Mouse (Mus musculus) urinary bladder, postnatal 14 days (tissue): Measurements from ENCODE around the gene Trappc2l.

Source experiments
- DNase-seq: peaks from one replicate; pipeline ENCODE4 v3.0.0; 2021; ENCODE audit warnings: low spot score

Gene Trappc2l

DNA sequence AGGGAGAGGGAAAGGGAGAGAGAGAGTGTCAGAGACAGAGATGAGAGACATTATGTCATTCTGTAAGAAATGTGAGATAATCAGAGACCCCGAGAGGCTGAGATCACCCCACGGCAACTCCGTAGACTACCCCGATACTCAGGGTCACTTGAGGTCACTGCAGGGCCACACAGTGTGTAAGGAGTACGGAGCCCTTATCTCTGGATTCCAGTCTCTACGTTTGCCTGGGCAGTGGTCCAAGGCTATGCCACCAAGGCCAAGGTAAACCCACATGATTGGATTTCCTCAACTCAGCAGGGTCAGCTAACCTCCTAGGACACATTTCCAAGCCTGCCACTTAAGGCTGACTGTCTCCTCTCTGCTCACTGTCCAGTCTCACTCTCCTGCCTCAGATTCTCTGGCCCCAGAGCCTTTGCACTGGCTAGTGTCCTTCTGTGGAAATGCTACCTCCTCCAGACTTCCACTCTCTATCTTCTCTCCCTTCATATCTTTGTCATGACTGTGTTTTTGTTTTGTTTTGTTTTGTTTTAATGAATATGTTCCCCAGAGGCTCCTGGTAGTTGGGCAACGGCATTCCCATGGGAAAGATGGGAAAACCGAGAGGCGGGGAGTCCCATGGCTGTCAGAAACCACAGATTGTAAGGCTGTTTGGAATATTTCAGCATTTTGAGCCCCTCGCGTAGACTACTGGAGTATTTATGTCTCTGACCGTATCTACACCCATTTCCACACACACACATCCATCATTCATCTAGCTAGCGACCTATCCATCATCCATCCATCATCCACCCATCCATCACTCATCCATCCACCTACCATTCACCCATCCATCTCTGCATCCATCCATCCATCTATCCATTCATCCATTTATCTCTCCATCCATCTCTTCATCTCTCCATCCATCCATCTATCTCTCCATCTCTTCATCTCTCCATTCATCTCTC is 44.9 kb downstream of the Trappc2l start:
- peak; percentile 39 for DNase-seq

DNA sequence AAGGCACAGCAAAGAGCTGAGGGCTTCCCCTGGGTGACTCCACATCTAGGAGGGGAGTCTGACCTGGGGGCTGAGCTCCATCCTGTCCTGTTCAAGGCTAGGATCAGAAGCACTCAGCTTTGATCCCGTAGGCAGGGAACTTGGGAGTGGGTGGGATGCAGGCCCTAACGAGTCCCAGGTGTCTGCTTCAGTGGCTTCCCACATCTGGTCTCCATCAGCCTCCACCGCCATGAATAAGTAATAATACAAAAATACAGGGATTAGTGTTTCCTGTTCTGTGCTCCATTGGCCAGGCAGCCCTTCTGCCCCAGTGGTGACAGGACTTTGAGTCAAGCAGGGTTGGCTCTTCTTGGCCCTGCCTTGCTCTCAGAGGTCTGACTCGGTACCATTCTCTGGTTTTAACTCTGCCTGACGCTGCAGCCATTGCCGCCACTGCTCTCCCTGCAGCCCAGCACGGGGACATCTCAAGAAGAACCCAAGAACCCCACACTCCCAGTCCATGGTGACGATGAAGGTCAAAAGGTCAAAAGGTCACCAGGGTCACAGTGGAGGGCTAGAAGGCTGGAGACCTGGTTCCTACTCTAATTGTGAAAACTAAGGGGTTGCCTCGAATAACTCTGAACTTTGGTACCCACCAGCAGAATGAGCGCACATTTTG is 46.8 kb downstream of the Trappc2l start:
- DNase-seq = no peak

DNA sequence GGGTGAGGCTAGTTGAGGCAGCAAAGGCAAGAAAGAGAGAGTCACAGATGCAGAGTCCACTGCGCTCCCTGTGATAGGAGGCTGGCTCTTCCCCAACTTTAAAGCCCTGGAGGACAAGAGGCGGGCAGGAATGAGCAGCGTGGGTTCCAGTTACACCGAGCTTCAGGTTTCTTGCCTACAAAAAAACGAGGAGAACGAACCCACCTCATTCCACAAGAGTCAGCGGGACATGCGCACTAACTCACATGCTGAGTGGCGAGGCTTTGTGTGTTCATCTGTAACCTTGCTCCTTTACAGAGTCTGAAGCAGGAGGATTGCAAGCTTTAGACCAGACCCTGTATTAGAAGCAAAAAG is 47.3 kb downstream of the Trappc2l start:
- DNase-seq = no peak

DNA sequence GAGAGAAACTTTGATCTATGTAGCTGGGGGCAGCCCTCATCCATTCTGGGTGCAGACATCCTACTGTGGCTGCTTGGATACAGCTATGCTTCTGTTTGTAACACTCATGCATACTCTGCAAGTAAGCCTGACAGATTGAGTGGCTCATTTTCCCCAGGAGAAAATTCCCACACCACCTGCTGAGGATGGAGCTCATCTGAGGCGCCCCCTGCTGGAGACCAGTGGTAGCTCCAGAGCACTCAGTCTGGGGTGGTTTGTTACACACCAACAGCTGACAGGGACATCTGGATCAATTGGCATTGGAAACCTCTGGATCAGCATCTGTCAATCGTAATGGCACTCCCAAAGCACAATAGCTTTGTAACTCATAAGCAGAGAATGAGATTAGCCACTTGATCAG is 48.6 kb downstream of the Trappc2l start:
- DNase-seq = no peak

DNA sequence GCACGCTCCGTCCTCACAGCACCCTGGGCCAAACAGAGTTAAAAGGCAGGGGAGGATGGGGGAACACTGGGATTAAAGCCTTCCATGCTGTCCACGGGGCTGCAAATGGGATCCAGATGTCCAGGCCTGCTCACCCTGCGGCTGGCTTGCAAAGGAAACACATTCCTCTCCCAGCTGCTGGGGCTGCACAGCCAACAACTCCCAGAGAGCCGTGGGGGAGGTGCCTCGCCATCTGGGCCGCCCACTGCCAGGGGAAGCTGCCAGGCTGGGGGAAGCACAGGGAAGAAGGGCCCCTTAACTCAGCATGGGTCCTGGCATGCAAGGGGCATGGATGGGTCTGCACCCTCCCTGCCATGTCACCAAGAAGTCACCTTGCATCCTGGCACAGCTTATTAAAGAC is 49.7 kb downstream of the Trappc2l start:
- DNase-seq = peak; percentile 73

DNA sequence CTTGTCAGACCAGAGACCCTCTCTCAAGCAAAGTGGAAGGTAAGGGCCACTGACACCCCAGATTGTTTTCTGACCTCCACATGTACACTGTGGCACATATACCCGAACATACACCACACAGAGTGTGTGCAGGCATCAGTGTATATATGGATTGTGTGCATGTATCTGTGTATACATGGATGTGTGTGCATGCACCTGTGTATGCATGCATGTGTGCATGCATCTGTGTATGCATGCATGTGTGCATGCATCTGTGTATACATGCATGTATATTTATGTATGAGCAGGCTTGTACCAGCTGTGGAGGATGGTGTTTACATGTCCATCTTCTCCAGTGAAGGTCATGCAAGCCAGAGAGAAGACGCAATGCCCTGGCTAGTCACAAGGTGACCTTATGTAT is 50.5 kb downstream of the Trappc2l start:
- no peak for DNase-seq

DNA sequence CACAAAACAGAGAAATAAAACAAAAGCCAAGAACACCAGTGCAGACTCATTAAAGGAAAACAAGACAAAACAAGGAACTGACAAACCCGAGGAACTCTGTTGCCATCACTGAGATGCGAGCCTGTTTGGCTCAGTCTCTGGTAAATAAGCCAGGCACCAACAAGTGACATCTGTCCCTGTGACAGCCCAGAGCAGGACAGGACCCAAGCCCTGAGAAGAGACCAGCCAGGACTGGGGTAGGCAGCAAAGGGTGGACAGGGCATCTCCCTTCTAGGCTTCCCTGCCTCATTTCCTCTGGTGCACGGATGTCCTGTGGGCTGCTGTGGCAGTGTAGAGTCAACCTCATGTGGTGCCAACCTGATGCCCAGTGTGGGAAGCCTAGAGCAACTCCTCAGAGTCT is 51.7 kb downstream of the Trappc2l start:
- DNase-seq = no peak

DNA sequence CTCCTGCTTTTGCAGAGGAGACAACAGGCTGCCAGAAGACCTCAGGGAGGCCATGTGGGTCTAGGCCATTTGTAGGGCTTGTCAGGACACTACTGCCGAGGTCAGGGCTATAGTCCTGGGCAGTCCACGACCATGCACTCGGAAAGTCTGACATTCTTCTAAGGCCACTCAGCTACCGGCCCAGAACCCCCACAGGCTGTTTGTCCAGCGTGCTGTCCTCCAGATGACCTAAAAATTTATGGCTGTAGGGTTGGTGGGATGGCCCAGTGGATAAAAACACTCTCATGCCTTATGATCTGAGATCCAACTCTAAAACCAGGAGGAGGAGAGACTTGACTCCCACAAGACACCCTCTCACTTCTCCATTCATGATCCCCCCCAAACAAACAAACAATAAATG is 52.2 kb downstream of the Trappc2l start:
- no peak for DNase-seq

DNA sequence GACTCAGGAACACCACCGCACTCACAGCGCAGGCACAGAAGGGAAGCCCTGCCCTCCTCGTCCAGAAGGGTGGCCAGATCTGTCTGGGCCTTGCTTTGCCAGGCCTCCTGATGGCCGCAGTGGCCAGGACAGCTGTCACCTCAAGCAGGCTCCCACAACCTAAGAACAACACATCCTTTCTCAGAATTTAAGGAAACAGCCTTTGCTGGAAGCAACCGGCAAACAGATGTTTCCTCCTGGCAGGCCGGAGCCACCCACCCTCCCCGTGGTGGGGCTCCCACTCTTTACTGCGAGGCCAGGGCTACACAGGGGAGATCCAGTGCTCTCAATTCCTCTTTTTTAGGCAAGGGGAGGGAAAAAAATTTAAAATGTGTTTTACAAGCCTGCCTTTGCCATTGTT is 53.8 kb downstream of the Trappc2l start:
- peak; percentile 21 for DNase-seq

DNA sequence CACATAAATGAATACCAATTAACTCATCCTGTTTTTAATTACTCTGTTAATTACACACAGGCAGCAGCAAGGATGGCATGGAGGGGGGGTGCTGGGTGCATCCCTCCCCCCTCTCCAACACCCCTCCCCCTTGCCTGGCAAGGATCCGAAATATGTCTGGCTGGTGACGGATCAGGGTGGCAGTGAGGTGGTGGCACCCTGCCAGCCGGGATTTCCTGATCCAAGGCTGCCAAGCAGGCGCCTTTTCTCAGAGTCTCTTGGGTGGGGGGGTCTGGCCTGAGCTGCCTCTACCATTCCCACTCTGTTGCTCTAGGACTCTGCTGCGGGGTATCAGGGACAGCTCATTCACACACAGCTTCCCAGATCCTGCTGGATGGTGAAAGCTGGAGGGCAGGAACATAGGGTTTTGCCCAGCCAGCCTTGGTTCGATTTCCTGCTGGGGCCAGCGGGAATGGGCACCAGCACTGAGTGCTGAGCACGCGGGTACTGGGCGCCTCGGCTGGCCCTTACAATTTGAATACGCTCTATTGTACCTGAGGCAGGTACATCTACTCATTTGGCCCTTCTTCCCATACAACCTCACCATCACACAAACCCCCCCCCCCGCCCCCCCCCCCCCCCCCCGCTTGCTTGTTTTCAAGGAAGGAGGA is 54.4 kb downstream of the Trappc2l start:
- peak; percentile 58 for DNase-seq
